Mouse (Mus musculus) kidney, postnatal 14 days (tissue): Measurements from ENCODE around the gene Hs6st3.
"Not testable (repeated sequence)": the region's sequence is repeated elsewhere in the genome, so short reads cannot be mapped to it uniquely, and the experiment has no call there.

Experiments used
- DNase-seq: peaks from one replicate; pipeline ENCODE4 v3.0.0; 2022; ENCODE audit warnings: mixed read lengths

The Hs6st3 gene

DNA sequence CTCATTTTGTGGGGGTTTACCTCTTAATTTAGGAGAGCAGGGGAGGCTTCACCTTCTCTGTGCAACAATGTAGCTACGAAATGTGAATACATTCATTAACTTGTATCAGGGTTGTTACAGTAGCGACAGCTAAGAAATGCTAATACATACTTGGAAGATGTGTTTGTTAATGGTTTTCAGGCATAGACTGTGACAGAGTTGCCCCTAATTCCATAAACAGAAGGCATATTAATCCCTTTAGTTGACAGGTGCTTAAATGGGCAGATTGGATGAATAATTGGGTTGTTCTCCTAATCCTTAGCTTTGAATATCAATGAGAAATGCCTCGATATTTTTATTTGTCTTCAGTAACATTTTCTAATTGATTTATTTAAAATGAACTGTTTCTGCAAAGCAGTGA lies 314.7 kb downstream of the Hs6st3 start:
- no peak for DNase-seq

DNA sequence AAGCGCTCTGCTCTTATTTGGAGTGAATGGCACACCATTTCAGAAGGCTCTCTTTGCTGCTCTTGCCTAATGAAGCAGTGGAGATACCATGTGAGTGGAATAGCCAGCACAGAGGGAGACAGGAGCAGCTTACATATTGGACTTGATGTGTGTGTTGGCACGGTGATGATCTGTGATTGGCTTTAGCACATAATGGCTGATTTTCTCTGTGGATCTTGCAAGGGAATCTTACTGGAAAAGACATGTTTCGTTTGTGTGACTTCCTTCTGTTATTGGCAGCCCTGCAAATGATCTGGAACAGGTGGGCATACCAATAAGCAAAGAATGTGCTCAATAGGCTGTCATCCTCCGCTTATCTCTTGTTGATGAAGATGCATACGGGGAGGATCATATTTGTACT lies 326.2 kb downstream of the Hs6st3 start:
- DNase-seq, result no peak

DNA sequence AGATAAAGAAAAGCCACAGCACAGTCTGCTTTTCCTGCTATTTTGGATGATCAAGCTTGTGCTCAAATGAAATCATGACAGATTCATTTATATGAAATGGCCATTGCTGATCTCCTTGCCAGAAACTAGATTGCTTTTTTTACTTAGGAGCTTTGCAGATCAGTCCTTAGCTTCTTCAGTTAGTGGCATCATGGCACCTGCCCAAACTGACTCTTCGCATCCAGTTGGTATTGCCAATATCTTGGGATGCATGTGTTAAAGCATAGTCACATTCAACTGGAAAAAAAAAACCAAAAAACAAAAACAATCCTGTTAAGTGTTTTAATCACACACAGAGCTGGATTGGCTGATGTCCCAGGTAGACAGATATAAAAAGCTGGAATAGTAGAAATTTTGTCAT lies 326.7 kb downstream of the Hs6st3 start:
- no peak for DNase-seq

GRCm38 (mm10) chr14:119466899-119467588 lies 328.9 kb downstream of the Hs6st3 start:
- DNase-seq, result peak; percentile 7

GRCm38 (mm10) chr14:119476582-119476981 lies 338.4 kb downstream of the Hs6st3 start:
- no peak for DNase-seq

- DNase-seq, result no peak
Observed at GRCm38 (mm10) chr14:119477836-119478235, 339.7 kb downstream of the Hs6st3 start.

DNA sequence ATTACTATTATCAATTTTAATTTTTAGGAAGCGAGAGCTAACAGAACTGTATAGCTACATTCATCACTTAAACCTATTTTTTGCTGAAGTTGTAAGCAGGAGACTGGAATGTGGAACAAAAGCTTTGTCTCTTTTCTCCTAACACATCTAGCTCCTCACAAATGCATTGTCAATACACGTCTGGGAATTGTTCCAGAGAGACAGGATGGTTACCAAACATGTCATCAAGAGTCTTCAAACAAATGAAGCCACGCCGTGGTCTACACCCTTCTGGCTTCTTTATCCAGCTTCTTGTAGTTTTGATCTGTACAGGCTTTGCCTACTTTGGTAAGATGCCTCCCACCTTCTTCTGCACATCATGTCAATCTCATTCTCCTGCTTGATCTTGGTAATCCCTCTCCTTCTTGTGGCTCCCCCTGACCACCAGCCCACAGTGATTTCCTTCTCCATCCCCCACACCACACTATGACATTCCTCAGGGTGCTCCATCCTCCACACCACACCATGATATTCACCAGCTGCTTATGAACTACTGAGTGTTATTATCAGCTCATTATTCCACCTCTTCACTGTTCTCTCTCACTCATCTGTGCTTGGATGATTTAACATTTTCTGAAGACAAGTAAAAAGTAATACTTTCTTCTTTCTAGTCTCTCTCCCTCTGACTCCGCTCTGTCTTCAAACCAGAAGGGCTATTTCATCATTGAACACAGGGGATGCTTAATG lies 351.0 kb downstream of the Hs6st3 start:
- DNase-seq, result no peak

- DNase-seq, result peak; percentile 32
Observed at GRCm38 (mm10) chr14:119520632-119521031, 382.5 kb downstream of the Hs6st3 start.

- no peak for DNase-seq
Observed at GRCm38 (mm10) chr14:119521056-119521455, 382.9 kb downstream of the Hs6st3 start.

- no peak for DNase-seq
Observed at GRCm38 (mm10) chr14:119532889-119533546, 394.9 kb downstream of the Hs6st3 start.

GRCm38 (mm10) chr14:119540505-119540904 lies 402.4 kb downstream of the Hs6st3 start:
- DNase-seq, result no peak

GRCm38 (mm10) chr14:119544596-119544995 lies 406.5 kb downstream of the Hs6st3 start:
- no peak for DNase-seq

DNA sequence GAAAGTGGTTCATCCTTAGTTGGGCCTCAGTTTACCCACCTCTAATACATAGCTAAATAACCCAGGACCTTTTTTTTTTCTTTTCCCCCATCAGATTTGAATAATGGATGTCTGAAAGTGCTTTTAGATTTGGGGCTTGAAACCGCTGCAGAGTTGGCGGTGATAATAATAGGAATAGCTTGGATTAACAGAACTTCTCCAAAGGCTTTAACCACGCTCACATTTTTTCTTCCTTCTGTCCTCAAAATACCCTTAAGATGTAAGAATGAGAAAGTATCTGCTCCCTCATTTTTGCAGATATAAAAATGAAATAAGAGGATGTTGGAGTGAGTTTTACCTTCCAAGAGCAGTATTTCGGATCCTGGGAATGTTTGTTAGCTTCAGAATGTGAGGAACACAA lies 420.2 kb downstream of the Hs6st3 start:
- no peak for DNase-seq

DNA sequence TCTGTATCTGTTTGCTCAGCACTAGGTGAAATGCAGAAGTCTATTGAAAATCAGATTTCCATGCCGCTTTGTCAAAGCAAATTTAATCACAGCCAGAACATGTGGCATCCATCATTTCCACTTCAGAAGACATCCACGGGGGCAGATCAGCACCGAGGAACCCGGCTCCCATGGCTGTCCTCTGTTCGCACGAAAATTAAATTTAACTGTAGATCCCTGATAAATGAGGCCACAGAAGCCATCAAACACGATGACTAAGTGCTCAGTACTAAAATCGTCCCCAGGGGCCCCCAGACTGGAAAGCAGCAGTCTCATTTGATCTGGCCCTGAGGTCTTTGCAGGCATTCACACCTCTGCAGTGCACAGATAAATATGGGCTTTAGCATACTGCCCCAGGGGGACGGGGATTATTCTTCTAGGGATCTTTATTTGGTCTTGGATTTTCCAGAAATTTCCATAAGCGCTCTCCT lies 443.9 kb downstream of the Hs6st3 start:
- DNase-seq, result peak; percentile 11

- DNase-seq, result no peak
Observed at GRCm38 (mm10) chr14:119585069-119585468, 446.9 kb downstream of the Hs6st3 start.

DNA sequence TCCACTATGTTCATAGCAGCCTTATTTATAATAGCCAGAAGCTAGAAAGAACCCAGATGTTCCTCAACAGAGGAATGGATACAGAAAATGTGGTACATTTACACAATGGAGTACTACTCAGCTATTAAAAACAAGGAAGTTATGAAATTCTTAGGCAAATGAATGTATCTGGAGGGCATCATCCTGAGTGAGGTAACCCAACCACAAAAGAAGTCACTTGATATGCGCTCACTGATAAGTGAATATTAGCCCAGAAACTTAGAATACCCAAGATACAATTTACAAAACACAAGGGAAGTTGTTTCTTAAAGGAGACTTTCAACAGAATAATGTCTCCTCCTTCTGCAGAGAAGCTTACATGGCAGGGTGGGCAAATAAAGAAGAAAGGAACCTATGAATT lies 449.2 kb downstream of the Hs6st3 start:
- DNase-seq, result not testable (repeated sequence)

GRCm38 (mm10) chr14:119604327-119604726 lies 466.2 kb downstream of the Hs6st3 start:
- peak; percentile 3 for DNase-seq

- no peak for DNase-seq
Observed at GRCm38 (mm10) chr14:119612793-119613192, 474.7 kb downstream of the Hs6st3 start.

DNA sequence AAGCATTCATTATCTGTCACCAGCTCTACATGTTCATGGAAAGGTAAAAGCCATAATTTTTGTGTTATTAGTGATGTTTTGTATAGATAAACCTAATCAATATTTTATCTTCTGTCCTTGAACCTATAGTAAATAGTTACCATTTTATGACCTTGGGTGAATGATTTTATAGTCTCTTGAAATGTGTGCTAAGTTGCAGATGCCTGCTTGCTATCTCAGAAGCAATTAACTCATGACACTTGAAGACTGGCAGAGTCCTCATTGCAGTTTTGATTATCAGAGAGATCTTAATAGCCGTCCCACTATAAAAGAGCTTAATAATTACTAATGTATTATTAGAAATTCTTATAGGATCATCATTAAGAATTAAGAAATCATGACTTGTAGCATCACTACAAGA lies 491.0 kb downstream of the Hs6st3 start:
- no peak for DNase-seq

- DNase-seq, result no peak
Observed at GRCm38 (mm10) chr14:119633090-119633489, 494.9 kb downstream of the Hs6st3 start.

GRCm38 (mm10) chr14:119633626-119634025 lies 495.5 kb downstream of the Hs6st3 start:
- DNase-seq, result no peak

DNA sequence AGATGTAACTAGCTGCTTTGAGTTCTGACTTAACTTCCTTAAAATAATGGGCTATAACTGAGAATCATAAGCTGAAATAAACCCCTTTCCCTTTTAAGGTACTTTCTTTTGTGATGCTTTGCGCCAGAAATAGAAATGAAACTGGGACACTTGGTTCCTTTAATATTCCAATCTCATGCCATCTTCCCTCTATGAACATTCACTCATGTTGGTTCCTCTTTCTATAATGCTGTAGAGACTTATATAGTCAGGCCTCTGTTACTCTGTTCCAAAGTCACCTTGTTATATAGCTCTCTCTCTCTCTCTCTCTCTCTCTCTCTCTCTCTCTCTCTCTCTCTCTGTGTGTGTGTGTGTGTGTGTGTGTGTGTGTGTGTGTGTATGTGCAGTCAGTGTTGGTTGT lies 504.7 kb downstream of the Hs6st3 start:
- no peak for DNase-seq

DNA sequence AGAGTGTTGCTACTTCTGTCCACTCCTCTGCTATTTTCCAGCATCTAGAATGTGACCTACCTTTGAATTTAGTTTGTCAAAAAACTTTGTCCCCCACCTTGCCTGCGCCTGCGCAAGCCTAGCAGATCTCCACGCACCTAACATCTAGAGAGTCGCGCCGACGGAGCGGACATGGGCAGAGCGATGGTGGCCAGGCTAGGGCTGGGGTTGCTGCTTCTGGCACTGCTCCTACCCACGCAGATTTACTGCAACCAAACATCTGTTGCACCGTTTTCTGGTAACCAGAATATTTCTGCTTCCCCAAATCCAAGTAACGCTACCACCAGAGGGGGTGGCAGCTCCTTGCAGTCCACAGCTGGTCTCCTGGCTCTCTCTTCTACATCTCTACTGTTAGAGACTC lies 505.7 kb downstream of the Hs6st3 start:
- no peak for DNase-seq

GRCm38 (mm10) chr14:119656936-119657335 lies 518.8 kb downstream of the Hs6st3 start:
- DNase-seq, result no peak
